In the genomic region with DNA sequence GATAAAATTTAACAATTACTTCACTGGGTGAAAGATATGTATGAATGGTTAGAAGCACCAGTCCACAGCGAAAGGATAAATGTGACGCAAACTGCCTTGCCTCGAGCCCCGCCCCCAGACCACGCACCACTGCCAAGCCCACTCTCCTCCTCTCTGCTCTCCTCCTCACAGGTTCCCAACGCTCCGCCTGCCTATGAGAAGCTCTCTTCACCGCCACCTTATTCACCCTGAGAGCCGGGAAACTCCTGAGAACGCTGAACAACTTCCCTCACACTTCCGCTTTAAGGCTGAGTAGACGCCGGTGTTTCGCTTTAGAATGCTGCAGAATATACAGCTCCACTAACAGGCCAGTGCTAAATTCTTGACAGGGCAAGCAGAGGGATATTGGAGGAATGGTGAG, we compare ENCODE assay signal across 8 mouse cellular contexts. TPM values are rescaled to one million over a fixed set of nuclear protein-coding genes. Genes with fewer than 3 reads are reported as not detected.
DNase-seq lines count a peak whose midpoint lies in the region; ATAC-seq and TF ChIP-seq lines count a peak whose summit lies in the region.

No protein-coding gene starts in this region.

- no peaks in the 10 kb centered on the region for H3K36me3 ChIP-seq in embryonic facial prominence, embryonic 14.5 days (ENCODE audit: control insufficient read depth, insufficient read depth, low read length)
- H3K36me3 ChIP-seq in lung, embryonic 15.5 days: no peaks in the 10 kb centered on the region

- peak overlapping the region; percentile 40 for H3K4me2 ChIP-seq in embryonic facial prominence, embryonic 14.5 days (ENCODE audit: low read depth, low read length)
- H3K4me2 ChIP-seq in lung, embryonic 15.5 days: peak overlapping the region; percentile 50

- 64% methylated on average over 14 of the region's 14 CpGs for WGBS in embryonic facial prominence, embryonic 14.5 days
- 38% methylated on average over 14 of the region's 14 CpGs for WGBS in lung, embryonic 15.5 days

- intact Hi-C loops in gastrocnemius, adult 2 months (cut with DNase I): no loop called here
- intact Hi-C loops in gastrocnemius, postnatal 14 days (cut with DNase I; ENCODE audit: low total_unique reads): no loop called here

- H3K9me3 ChIP-seq in embryonic facial prominence, embryonic 14.5 days (ENCODE audit: control insufficient read depth, low read length): no peaks in the 10 kb centered on the region
- H3K9me3 ChIP-seq in lung, embryonic 15.5 days: no peaks in the 10 kb centered on the region

- no peak for DNase-seq in gastrocnemius, adult 2 months
- no peak for DNase-seq in gastrocnemius, postnatal 14 days
- peak; percentile 45 for DNase-seq in 416B (ENCODE audit: low read depth)
- DNase-seq in embryonic facial prominence, embryonic 14.5 days (ENCODE audit: low spot score): no peak
- peak; percentile 33 for DNase-seq in thymus, postnatal 25 days
- DNase-seq in retina, postnatal 1 day: no peak
- DNase-seq in yolk sac, embryonic 10.5 days (ENCODE audit: low spot score): no peak

- TF ChIP-seq CTCF in gastrocnemius, adult 2 months (IDR thresholded peaks at IDR 0.05): no peak

- no peaks in the 10 kb centered on the region for H3K4me1 ChIP-seq in embryonic facial prominence, embryonic 14.5 days (ENCODE audit: control insufficient read depth, insufficient read depth, low read length)
- peaks cover 6% of the 10 kb centered on the region; the same call in 1 of the 2 replicates for H3K4me1 ChIP-seq in lung, embryonic 15.5 days

- H3K27ac ChIP-seq in gastrocnemius, adult 2 months: no peak overlapping the region
- no peak overlapping the region for H3K27ac ChIP-seq in embryonic facial prominence, embryonic 14.5 days (replicated peaks; ENCODE audit: low read depth, low read length)
- H3K27ac ChIP-seq in lung, embryonic 15.5 days: no peak overlapping the region

- peak overlapping the region; percentile 61 for H3K4me3 ChIP-seq in gastrocnemius, adult 2 months
- H3K4me3 ChIP-seq in embryonic facial prominence, embryonic 14.5 days (ENCODE audit: low read depth, low read length): no peak overlapping the region
- peak overlapping the region; percentile 28 for H3K4me3 ChIP-seq in lung, embryonic 15.5 days

- ATAC-seq in embryonic facial prominence, embryonic 14.5 days (ENCODE audit: low read depth): no peak
- ATAC-seq in lung, embryonic 15.5 days (ENCODE audit: borderline replicate concordance, extremely low read depth, low FRiP score, low TSS enrichment): no peak

- H3K9ac ChIP-seq in embryonic facial prominence, embryonic 14.5 days (ENCODE audit: low read depth, low read length): no peak overlapping the region
- H3K9ac ChIP-seq in lung, embryonic 15.5 days: no peak overlapping the region

- H3K27me3 ChIP-seq in embryonic facial prominence, embryonic 14.5 days (replicated peaks; ENCODE audit: control insufficient read depth, insufficient read depth, low read length): no peaks in the 10 kb centered on the region
- peaks cover 29% of the 10 kb centered on the region for H3K27me3 ChIP-seq in lung, embryonic 15.5 days

RNA-seq across cellular contexts. Expression of a gene that starts 10.4 kb away (rescaled TPM):
- total RNA-seq in gastrocnemius, adult 2 months (2021): not detected
- total RNA-seq in gastrocnemius, postnatal 14 days (2021): not detected
- polyA plus RNA-seq in embryonic facial prominence, embryonic 14.5 days (2014; fragmentation: Nextera tagmentation; extraction: Ambion mirVana): 1.9 and 2.3 TPM in 2 replicates
- not detected in 2 replicates for polyA plus RNA-seq in lung, embryonic 15.5 days (2015; fragmentation: Nextera tagmentation; extraction: Ambion mirVana)

RNA-seq across cellular contexts. Expression of a gene that starts 59.8 kb away (rescaled TPM):
- total RNA-seq in gastrocnemius, adult 2 months (2021): 1 to 10 TPM; 7.2 to 7.9 TPM
- total RNA-seq in gastrocnemius, postnatal 14 days (2021): 1 to 10 TPM; 6.8 to 8.8 TPM
- 14.2 and 15.5 TPM in 2 replicates for polyA plus RNA-seq in embryonic facial prominence, embryonic 14.5 days (2014; fragmentation: Nextera tagmentation; extraction: Ambion mirVana)
- 6.9 and 7.9 TPM in 2 replicates for polyA plus RNA-seq in lung, embryonic 15.5 days (2015; fragmentation: Nextera tagmentation; extraction: Ambion mirVana)

Comparison
In these comparisons a context has a peak if more than half of its experiments do, and no peak if none do; other contexts are left out.
1. DNase-seq: peak in 416B (single experiment) and thymus, postnatal 25 days (single experiment); none in gastrocnemius, adult 2 months (single experiment), gastrocnemius, postnatal 14 days (single experiment), embryonic facial prominence, embryonic 14.5 days (single experiment), retina, postnatal 1 day (single experiment) and yolk sac, embryonic 10.5 days (single experiment).